Mouse (Mus musculus) cortical plate, adult 2 months (tissue): ENCODE data around the gene 1700007K13Rik.

Experiments used
- CTCF ChIP-seq: fragments of 200-500 bp; IDR thresholded peaks from 2 replicates; pipeline ENCODE4 v1.5.1; 2011; ENCODE audit warnings: mild to moderate bottlenecking, control low read depth, low read length; ENCODE audit not compliant: insufficient read depth; ENCODE audit errors: extremely low read depth
- POLR2A ChIP-seq: fragments of 200-500 bp; IDR thresholded peaks from 2 replicates; pipeline ENCODE4 v1.6.1; 2011; ENCODE audit warnings: mild to moderate bottlenecking, low read length, control low read depth; ENCODE audit not compliant: insufficient read depth; ENCODE audit errors: extremely low read depth

DNA sequence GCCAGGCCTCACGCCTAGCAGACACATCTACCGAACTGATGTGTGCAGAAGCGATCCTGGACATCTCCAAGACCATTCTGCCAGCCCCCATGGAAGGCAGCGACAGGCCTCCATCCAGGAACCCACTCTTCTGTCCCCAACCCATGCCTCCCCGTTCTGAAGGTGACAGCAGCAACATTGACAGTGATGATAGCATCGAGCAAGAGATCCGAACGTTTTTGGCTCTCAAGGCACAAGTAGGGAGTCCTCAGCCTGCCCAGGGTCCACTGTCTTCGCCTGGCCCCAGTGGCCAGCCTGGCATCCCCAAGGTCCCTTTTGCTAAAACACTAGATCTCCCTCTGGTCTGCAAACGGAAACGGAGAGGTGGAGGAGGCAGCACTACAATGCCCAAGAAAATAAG, 14.5 kb downstream of the 1700007K13Rik start:
- TF ChIP-seq CTCF (no peak), POLR2A (no peak)
